Mouse (Mus musculus): Measurements from ENCODE around the gene Qpct.

DNA sequence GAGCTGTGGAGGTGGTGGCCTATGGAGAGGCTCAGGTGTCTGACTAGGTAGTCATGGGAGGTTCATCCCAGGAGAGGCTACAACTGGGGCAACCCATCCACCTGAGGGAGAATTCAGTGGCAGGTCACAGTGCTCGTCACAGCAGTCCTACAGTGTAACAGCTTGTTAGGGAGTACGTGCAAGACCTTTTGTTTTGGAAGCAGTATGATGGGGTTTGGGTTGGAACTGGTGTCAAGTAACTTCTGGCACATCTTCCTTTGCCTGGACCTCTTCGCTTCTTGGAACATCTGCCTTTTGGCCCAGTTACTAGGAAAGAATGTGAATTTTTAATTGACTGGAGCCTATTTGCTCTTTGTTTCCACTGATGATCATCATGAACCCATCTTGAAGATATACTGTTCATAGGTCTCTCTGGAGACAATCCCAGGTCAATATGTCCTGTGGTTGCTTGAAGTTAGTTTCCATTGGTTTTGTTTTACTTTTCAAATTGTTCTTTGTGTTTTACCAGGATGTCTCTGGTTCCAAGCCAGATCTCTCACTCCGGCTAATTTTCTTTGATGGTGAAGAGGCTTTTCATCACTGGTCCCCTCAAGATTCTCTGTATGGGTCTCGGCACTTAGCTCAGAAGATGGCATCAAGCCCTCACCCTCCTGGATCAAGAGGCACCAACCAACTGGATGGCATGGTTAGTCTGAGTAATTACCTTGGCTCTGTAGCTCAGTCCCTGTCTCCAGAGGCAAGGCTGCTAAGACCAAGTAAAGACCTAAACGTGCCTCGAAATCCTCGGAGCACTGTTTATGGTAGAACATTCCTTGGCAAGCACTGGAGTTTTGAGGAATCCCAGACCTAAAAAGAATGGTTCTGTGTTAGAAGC lies 25.5 kb downstream of the Qpct start:
- TF ChIP-seq CTCF (IDR thresholded peaks at IDR 0.05 in 2 of 3, conservative IDR thresholded peaks at IDR 0.05 in 1 of 3; ENCODE audit: control insufficient read depth in 1 of 3, insufficient read depth in 1 of 3, low read depth in 2 of 3, low read length in 3 of 3, poor library complexity in 1 of 3, severe bottlenecking in 1 of 3) (no peak), MAX (IDR thresholded peaks at IDR 0.05; ENCODE audit: low read length) (no peak), EP300 (IDR thresholded peaks at IDR 0.05; ENCODE audit: low read depth in 1 of 2, low read length in 2 of 2) (no peak), POLR2A (IDR thresholded peaks at IDR 0.05; ENCODE audit: control insufficient read depth in 1 of 2, insufficient read depth in 1 of 2, low read depth in 1 of 2, low read length in 2 of 2, poor library complexity in 1 of 2) (no peak), HCFC1 (IDR thresholded peaks at IDR 0.05; ENCODE audit: low read depth, low read length) (no peak), USF2 (IDR thresholded peaks at IDR 0.05; ENCODE audit: borderline replicate concordance in 1 of 2, insufficient read depth in 1 of 2, low read depth in 1 of 2, low read length in 2 of 2) (no peak), MAFK (IDR thresholded peaks at IDR 0.05; ENCODE audit: borderline replicate concordance, low read depth, low read length) (no peak), TCF12 (IDR thresholded peaks at IDR 0.05; ENCODE audit: low read depth, low read length) (no peak), USF1 (IDR thresholded peaks at IDR 0.05; ENCODE audit: low read depth, low read length) (no peak)
